Mouse (Mus musculus): ENCODE measurements around the gene Fnd3c2.
"Not testable (repeated sequence)": the region's sequence is repeated elsewhere in the genome, so short reads cannot be mapped to it uniquely, and the experiment has no call there.

Gene Fnd3c2

DNA sequence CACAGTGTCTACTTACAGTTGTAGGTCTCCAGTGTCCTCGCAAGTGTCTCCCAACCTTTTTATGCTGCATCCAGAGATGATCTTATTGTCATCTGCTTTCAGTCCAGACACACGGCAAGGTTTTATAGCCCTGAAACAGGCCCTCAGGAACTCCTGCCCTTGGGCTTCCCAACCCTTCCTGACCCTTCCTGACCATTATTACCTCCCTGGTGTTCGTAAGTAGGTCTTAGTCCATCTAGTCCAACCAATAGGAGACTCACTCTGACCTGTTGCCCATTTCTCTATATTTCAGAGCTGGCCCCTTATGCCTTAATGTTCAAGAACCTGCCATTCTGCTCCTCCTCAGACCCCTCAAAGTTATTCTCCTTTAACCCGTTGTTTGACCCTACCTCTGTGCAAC, at the start of gene Fnd3c2:
Gene Fnd3c2, minus strand, starts transcription at position 101 of the 400 bp plus-strand sequence.
- DNase-seq: no peak

DNA sequence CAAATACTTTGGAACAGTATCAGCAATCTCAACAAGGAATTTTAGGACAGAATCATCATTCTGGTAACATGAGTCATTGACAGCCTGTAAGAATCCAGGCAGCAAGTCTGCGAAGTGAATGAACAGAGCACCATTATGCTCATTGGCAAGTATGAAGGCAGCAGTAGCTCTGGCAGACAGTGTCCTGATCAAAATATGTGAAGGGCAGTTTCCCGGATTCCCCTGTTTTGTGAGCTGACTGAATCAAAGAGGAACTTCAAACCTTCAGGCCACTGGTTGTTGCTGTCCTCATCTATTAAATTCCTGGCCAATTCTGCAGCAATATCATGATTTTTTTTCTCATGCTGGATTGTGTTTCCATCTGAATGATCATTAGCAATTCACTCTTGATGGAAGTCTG, 29.3 kb upstream of the Fnd3c2 start:
- no peak for DNase-seq

GRCm38 (mm10) chrX:106221058-106221457, 34.1 kb downstream of the Fnd3c2 start, which contains the start of gene Taf9b:
Gene Taf9b (minus strand): TSS chrX:106221158.
- no peak for DNase-seq

DNA sequence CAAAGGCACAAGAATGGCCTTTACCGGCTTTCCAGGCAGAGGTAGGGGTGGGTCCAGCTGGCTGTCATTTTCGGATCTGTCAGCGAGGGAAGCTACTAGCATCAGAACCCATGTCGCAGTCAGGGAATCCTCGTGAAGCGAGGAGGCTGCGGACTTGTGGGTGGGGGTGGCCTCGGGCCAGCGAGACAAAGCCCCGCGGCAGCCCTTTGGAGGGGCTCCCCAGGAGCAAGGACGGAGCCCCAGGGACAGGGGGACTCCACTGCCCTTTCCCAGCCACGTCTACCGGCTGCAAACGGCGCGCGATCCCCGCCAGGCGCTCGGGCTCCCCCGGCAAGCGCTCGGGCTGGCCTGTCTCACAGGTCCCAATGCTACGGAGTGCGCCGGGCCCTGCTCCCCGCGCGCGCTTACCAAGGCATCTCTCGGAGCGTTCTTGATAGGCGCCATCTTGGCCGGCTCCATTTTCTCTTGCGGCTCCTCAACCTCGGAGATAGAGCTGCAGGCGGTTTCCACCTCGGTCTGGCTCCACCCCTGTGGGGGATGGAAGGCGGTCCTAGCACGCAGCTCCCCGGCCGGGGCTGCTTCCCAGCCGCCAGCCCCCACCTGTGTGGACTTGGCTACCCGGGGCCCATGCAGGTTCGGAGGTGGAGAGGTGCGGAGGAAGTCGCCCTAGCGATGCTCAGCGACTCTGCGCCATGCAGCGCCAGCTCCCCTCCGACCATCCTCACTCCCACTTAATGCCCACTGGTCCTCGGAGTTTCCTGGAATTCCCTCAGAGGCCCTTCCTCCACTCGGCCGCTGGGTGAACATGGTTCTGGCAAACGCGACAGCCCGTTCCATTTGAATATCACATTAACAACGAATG, 35.8 kb downstream of the Fnd3c2 start:
- peak; percentile 70 for DNase-seq

DNA sequence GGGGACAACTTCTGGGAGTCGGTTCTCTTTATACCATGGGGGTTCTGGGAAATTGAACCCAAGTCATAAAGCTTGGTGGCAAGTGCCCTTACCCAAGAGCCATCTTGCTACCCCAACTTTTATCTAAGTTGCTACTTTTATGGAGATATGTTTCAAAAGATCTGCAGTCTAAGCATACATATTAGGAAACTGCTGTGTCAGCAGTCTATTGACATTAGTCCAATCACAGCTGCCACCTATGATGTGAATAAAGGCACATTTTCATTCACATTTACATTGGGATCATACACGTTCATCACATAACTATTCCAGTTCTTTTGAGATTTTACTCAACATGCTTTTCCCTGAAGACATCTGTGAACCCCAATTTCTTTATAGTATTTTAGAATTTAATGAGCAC, 46.1 kb downstream of the Fnd3c2 start:
- DNase-seq: no peak

DNA sequence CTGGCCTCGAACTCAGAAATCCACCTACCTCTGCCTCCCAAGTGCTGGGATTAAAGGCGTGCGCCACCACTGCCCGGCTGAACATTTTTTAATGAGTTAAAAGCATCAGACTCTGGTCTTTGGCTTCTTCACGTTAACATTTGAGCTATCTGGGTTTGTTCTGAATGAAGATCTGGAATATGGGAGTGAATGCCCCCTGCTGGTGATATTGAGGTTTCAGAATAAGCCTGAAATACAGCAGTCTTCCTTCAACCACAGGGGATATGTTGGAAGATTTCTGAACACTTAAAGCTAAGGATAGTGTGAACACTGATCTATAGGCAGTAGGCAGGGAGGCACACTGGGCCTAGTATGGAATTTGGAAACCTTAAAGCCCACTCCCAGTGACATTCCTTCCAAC, 56.3 kb downstream of the Fnd3c2 start:
- DNase-seq: no peak

DNA sequence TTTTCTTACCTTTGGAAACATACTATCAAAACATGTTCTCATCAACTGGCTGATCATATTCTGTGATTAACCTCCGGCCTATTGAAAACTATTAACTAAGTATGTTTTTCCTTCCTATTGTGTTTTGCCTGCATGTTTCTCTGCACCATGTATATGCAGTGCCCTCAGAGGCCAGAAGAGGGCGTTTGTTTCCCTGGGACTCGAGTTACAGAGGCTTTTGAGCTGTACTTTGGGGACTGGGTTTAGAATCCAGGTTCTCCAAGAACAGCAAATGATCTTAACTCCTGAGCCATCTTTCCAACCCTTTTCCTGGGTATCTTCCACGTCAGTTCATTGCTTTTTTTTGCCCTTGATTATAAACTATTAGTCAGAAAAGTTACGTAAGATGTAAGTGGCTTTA, 57.9 kb downstream of the Fnd3c2 start:
- no peak for DNase-seq

DNA sequence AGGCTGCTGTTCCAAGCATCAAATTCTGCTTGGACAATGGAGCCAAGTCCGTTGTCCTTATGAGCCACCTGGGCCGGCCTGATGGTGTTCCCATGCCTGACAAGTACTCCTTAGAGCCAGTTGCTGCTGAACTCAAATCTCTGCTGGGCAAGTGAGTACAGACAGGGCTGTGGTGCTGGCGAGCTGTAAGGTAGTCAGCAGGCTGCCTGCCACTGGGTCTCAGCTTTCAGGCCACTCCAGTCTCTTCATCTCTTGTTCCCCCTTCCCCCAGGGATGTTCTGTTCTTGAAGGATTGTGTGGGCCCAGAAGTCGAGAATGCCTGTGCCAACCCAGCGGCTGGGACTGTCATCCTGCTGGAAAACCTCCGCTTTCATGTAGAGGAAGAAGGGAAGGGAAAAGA, 60.8 kb downstream of the Fnd3c2 start:
- not testable (repeated sequence) for DNase-seq

GRCm38 (mm10) chrX:106190091-106190490, 65.1 kb downstream of the Fnd3c2 start:
- no peak for DNase-seq

DNA sequence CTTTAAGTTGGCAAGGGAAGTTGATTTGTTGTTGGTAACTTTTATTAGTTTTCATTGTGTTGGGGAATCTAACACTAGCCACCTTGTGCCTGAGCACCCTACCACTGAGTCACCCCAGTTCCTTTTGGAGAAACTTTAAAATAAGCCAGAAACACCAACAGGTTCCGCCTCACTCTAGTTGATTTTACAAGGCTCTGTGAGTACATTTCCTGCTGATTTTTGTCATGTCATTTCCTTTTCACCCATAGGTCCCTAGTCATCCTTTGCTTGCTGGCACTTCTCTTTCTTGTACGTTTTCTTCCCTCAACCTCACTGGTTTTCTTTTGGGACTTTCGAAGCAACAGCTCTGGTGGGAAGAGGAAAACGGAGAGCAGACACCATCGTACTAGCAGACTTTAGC, 65.8 kb downstream of the Fnd3c2 start:
- no peak for DNase-seq

DNA sequence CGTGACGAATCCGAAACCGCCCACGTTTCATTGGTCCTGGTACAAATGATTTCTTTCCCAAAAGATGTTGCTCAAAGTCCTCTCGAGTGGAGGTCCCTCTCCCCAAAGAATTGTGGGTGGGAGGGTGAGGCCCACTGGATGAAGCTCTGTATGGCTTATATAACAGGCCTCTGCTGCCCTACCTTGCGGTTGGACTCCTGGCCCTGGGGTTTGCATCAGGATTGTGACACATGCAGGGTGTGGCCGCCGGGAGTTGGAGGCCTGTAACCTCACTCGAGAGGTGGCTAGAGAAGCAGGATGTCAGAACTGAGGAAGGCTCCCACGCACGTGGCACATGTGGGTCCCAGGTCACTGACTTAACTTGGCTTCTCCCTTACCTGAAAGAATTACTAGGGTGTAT, 67.4 kb downstream of the Fnd3c2 start:
- DNase-seq: peak; percentile 17

DNA sequence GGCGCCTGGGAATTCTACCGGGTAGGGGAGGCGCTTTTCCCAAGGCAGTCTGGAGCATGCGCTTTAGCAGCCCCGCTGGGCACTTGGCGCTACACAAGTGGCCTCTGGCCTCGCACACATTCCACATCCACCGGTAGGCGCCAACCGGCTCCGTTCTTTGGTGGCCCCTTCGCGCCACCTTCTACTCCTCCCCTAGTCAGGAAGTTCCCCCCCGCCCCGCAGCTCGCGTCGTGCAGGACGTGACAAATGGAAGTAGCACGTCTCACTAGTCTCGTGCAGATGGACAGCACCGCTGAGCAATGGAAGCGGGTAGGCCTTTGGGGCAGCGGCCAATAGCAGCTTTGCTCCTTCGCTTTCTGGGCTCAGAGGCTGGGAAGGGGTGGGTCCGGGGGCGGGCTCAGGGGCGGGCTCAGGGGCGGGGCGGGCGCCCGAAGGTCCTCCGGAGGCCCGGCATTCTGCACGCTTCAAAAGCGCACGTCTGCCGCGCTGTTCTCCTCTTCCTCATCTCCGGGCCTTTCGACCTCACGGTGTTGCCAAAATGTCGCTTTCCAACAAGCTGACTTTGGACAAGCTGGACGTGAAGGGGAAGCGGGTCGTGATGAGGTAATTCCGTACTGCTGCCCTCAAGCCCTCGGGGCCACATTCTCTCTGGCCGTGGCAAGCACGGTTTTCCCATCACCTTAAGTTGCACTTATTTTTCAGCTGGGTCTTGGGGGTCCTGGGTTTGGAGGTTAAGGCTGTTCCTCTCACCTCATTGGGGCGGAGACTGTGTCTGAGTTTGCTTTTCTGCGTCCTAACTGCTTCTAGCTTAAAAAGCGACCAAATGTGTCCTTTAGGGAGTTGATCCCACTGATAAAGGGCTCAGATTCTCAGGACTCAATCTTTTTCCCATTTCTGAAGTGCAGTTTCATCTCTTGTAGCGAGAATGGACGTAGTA, 68.2 kb downstream of the Fnd3c2 start, which contains the start of gene Pgk1:
Gene Pgk1, plus strand, starts transcription at position 388 of the 937 bp plus-strand sequence.
- DNase-seq: peak; percentile 85

- DNase-seq: no peak
Observed at GRCm38 (mm10) chrX:106185706-106186105, 69.5 kb downstream of the Fnd3c2 start.

Data from cerebellum, adult 11 months (tissue).